Mouse (Mus musculus): Measurements from ENCODE around the gene Tfap2b. TPM values are rescaled to one million over a fixed set of nuclear protein-coding genes. Genes with fewer than 3 reads are reported as not detected.

Gene Tfap2b
- total and polyA plus RNA-seq, 3 experiments, result not detected

DNA sequence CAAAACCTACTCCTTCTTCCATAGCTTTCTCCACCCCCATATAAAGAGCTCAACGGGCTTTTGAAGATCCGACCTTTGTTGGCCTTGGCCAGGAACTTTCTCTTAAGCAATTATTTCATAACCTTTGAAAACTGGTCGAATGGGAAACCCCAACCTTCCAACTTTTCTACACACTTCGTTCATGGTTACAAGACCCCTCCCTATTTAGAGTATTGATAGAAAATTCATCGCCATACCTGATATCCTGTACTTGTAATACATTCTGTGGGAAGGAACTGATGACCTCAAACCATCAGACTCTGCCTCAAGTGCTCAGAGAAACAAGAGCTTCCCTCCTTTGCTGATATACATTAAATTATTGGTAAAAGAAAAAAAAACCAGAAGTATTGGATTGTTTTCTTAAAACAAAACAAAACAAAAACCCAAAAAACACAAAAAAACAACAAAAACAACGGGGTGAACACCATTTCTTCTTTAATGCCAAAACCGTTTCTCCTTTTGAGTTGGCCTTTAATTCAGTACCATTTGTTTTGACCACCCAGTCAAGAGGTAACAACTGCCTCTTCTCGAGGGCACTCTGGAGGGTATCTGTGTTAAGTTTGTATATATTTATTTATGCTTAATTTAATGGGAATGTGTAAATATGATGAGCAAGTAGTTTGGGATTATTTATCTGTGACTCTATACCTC, 29.2 kb downstream of the Tfap2b start:
- no peaks in the 10 kb centered on the region for H3K9me3 ChIP-seq (replicated peaks; ENCODE audit: insufficient read depth, low read length)
- H3K36me3 ChIP-seq (ENCODE audit: control insufficient read depth in 1 of 2, insufficient read depth in 2 of 2, low read length in 2 of 2), result no peaks in the 10 kb centered on the region
- no peaks in the 10 kb centered on the region for H3K79me2 ChIP-seq (ENCODE audit: control insufficient read depth, insufficient read depth, low read length, poor library complexity)
- no peak overlapping the region for H3K9ac ChIP-seq (ENCODE audit: control insufficient read depth, low read depth, low read length, poor library complexity, severe bottlenecking)
- no peak for TF ChIP-seq CTCF (IDR thresholded peaks at IDR 0.05 in 2 of 3, conservative IDR thresholded peaks at IDR 0.05 in 1 of 3; ENCODE audit: control insufficient read depth in 1 of 3, insufficient read depth in 1 of 3, low read depth in 2 of 3, low read length in 3 of 3, poor library complexity in 1 of 3, severe bottlenecking in 1 of 3)
- no peak for TF ChIP-seq JUND (IDR thresholded peaks at IDR 0.05; ENCODE audit: low read depth, low read length)
- no peak for TF ChIP-seq NELFE (IDR thresholded peaks at IDR 0.05; ENCODE audit: low read depth, low read length)
- no peak for TF ChIP-seq CHD1 (IDR thresholded peaks at IDR 0.05; ENCODE audit: low read depth, low read length)
- TF ChIP-seq MEF2A (IDR thresholded peaks at IDR 0.05; ENCODE audit: extremely low read depth, insufficient replicate concordance, low read depth, low read length, poor library complexity, severe bottlenecking), result no peak
- no peak for TF ChIP-seq MXI1 (IDR thresholded peaks at IDR 0.05; ENCODE audit: low read depth, low read length)
- no peak for TF ChIP-seq E2F4 (IDR thresholded peaks at IDR 0.05; ENCODE audit: borderline replicate concordance, low read depth, low read length)
- TF ChIP-seq ETS1 (IDR thresholded peaks at IDR 0.05; ENCODE audit: low read depth, low read length), result no peak
- TF ChIP-seq ZNF384 (IDR thresholded peaks at IDR 0.05; ENCODE audit: low read depth, low read length), result no peak
- no peak for TF ChIP-seq ZC3H11A (IDR thresholded peaks at IDR 0.05; ENCODE audit: low read depth, low read length)
- no peak for TF ChIP-seq RCOR1 (IDR thresholded peaks at IDR 0.05; ENCODE audit: low read depth, low read length)
- TF ChIP-seq GABPA (IDR thresholded peaks at IDR 0.05; ENCODE audit: low read depth, low read length), result no peak
- H3K27me3 ChIP-seq (ENCODE audit: control insufficient read depth in 1 of 2, insufficient read depth in 2 of 2, low read length in 2 of 2), result no peaks in the 10 kb centered on the region
- H3K4me3 ChIP-seq (ENCODE audit: control insufficient read depth in 1 of 2, insufficient read depth in 1 of 2, low read depth in 2 of 2, low read length in 2 of 2), result no peak overlapping the region
- no peak overlapping the region for H3K27ac ChIP-seq (ENCODE audit: control insufficient read depth, low read depth, low read length)
- no peak for DNase-seq (ENCODE audit: low read depth, low spot score)
- no peaks in the 10 kb centered on the region for H3K4me1 ChIP-seq (ENCODE audit: control insufficient read depth in 1 of 2, insufficient read depth in 2 of 2, low read length in 2 of 2)

DNA sequence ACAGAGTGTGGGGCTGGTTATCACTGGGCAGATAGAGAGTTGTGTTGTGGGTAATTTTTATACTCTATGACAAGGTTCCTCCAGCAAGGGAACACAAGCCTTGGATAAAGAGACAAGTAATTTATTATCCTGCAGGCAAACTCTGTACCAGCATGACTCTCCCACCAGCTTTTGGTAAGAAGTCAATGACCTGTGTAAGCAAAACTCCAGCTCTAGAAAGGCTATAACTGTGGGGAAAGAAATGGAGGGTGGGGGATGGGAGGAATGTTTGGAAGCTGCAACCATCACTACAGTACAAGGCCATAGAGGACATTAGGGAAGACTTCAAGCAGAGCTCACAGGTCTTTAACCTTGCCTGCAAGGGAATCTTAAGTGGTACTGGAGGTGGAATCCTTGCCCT, 31.3 kb downstream of the Tfap2b start:
- Histone ChIP-seq H3K27ac (ENCODE audit: control insufficient read depth, low read depth, low read length) (no peak overlapping the region), H3K9ac (ENCODE audit: control insufficient read depth, low read depth, low read length, poor library complexity, severe bottlenecking) (no peak overlapping the region), H3K79me2 (ENCODE audit: control insufficient read depth, insufficient read depth, low read length, poor library complexity) (no peaks in the 10 kb centered on the region), H3K36me3 (ENCODE audit: control insufficient read depth in 1 of 2, insufficient read depth in 2 of 2, low read length in 2 of 2) (no peaks in the 10 kb centered on the region), H3K4me3 (ENCODE audit: control insufficient read depth in 1 of 2, insufficient read depth in 1 of 2, low read depth in 2 of 2, low read length in 2 of 2) (no peak overlapping the region), H3K9me3 (replicated peaks; ENCODE audit: insufficient read depth, low read length) (no peaks in the 10 kb centered on the region), H3K27me3 (ENCODE audit: control insufficient read depth in 1 of 2, insufficient read depth in 2 of 2, low read length in 2 of 2) (no peaks in the 10 kb centered on the region), H3K4me1 (ENCODE audit: control insufficient read depth in 1 of 2, insufficient read depth in 2 of 2, low read length in 2 of 2) (no peaks in the 10 kb centered on the region)
- DNase-seq (ENCODE audit: low read depth, low spot score), result no peak
- TF ChIP-seq HCFC1 (IDR thresholded peaks at IDR 0.05; ENCODE audit: low read depth, low read length) (no peak), ZC3H11A (IDR thresholded peaks at IDR 0.05; ENCODE audit: low read depth, low read length) (no peak)

DNA sequence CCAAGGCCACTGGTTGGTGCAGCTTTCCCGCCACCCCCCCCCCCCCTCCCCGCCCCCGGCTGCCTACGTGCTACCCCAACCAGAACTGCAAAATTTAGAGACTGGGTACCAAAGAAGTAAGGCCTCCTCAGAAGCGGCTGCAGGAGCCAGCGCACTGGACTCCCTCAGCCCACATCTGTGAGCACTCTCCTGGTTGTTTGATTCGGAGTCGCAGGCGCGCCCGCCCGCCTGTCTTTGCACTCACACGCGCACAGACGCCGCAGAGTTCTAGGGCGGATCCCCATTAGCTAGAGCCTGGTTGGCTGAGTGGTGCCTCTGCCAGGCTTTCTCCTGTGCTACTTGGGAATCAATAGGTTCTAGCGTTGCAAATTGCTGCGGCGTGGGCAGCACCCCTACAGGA, 32.6 kb downstream of the Tfap2b start:
- H3K4me3 ChIP-seq (ENCODE audit: control insufficient read depth in 1 of 2, insufficient read depth in 1 of 2, low read depth in 2 of 2, low read length in 2 of 2), result no peak overlapping the region
- no peaks in the 10 kb centered on the region for H3K79me2 ChIP-seq (ENCODE audit: control insufficient read depth, insufficient read depth, low read length, poor library complexity)
- H3K9ac ChIP-seq (ENCODE audit: control insufficient read depth, low read depth, low read length, poor library complexity, severe bottlenecking), result no peak overlapping the region
- no peaks in the 10 kb centered on the region for H3K27me3 ChIP-seq (ENCODE audit: control insufficient read depth in 1 of 2, insufficient read depth in 2 of 2, low read length in 2 of 2)
- no peak overlapping the region for H3K27ac ChIP-seq (ENCODE audit: control insufficient read depth, low read depth, low read length)
- no peak for TF ChIP-seq NELFE (IDR thresholded peaks at IDR 0.05; ENCODE audit: low read depth, low read length)
- TF ChIP-seq MYB (IDR thresholded peaks at IDR 0.05; ENCODE audit: low read depth, low read length), result no peak
- TF ChIP-seq RAD21 (IDR thresholded peaks at IDR 0.05; ENCODE audit: low read depth, low read length), result no peak
- no peak for TF ChIP-seq ZMIZ1 (IDR thresholded peaks at IDR 0.05; ENCODE audit: low read depth, low read length)
- TF ChIP-seq TBP (IDR thresholded peaks at IDR 0.05; ENCODE audit: low read depth, low read length), result no peak
- TF ChIP-seq MAZ (IDR thresholded peaks at IDR 0.05; ENCODE audit: low read depth, low read length), result no peak
- TF ChIP-seq ZNF384 (IDR thresholded peaks at IDR 0.05; ENCODE audit: low read depth, low read length), result no peak
- no peak for TF ChIP-seq BHLHE40 (IDR thresholded peaks at IDR 0.05; ENCODE audit: borderline replicate concordance, low read depth, low read length)
- no peak for TF ChIP-seq RCOR1 (IDR thresholded peaks at IDR 0.05; ENCODE audit: low read depth, low read length)
- TF ChIP-seq MXI1 (IDR thresholded peaks at IDR 0.05; ENCODE audit: low read depth, low read length), result no peak
- TF ChIP-seq GABPA (IDR thresholded peaks at IDR 0.05; ENCODE audit: low read depth, low read length), result no peak
- TF ChIP-seq ZC3H11A (IDR thresholded peaks at IDR 0.05; ENCODE audit: low read depth, low read length), result no peak
- no peak for TF ChIP-seq MYC (IDR thresholded peaks at IDR 0.05; ENCODE audit: low read depth, low read length)
- no peak for TF ChIP-seq UBTF (IDR thresholded peaks at IDR 0.05; ENCODE audit: borderline replicate concordance, insufficient read depth, low read depth, low read length)
- TF ChIP-seq GATA1 (IDR thresholded peaks at IDR 0.05; ENCODE audit: low read depth, low read length), result no peak
- TF ChIP-seq EP300 (IDR thresholded peaks at IDR 0.05; ENCODE audit: low read depth in 1 of 2, low read length in 2 of 2), result no peak
- TF ChIP-seq MAFK (IDR thresholded peaks at IDR 0.05; ENCODE audit: borderline replicate concordance, low read depth, low read length), result no peak
- no peak for DNase-seq (ENCODE audit: low read depth, low spot score)
- H3K4me1 ChIP-seq (ENCODE audit: control insufficient read depth in 1 of 2, insufficient read depth in 2 of 2, low read length in 2 of 2), result no peaks in the 10 kb centered on the region
- H3K9me3 ChIP-seq (replicated peaks; ENCODE audit: insufficient read depth, low read length), result no peaks in the 10 kb centered on the region
- H3K36me3 ChIP-seq (ENCODE audit: control insufficient read depth in 1 of 2, insufficient read depth in 2 of 2, low read length in 2 of 2), result no peaks in the 10 kb centered on the region

All from MEL (cell line).